Mouse (Mus musculus) cerebellum, postnatal 10 days (tissue): ENCODE measurements at regions not wholly inside any gene's neighbourhood (a gene's known extent, or its start where the extent isn't known, plus 50 kb on each side); places are given as distances from the start of the nearest gene placed in this dataset.

Experiments
- DNase-seq, 2 experiments: peaks; one replicate each; pipeline ENCODE4 v3.0.0; 2021; ENCODE audit warnings: mixed read lengths in 2 of 2

DNA sequence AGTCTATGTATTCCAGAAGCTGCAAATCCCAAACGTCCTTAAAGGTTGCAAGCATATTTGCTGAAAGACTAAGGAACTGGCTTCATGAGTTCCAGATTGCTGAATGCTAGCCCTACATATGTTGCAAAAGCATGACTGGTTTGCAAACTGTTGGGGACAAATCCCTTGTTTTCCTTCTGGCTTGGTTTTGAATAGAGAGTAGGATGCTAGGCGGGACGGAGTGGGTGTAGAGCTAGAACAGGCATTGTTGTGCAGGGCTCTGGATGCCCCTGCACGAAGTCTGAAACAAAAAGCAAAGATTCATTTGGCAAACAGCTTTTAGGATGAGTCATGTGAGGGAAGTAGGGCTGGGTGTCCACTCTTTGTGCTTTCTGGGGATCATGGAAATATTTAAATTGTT is 500.9 kb upstream of the Cnksr2 start:
- no peak for DNase-seq

DNA sequence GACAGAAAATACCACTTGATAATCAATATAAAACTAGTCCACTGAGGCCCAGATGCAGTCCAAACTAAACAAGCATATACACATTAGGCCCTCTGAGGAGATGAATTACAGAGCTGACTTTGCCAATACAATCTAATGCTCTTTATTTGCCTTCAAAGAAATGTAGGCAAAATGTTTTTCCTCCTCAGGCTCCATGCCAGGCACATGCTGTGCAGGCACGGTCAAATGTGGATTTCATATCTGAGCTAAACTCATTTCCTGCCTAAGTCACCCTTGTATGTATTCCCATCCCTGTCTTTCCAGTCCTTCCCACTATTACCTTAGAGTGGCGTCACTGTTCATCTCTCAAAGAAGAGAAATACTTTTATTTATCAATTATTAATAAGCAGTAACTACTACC is 534.8 kb upstream of the Cnksr2 start:
- peak; percentile 36 to 50 for DNase-seq

- no peak for DNase-seq
These were observed 570.0 kb upstream of the Cnksr2 start for GRCm38 (mm10) chrX:158613136-158613535.

- DNase-seq = peak; percentile 12 to 17
These were observed 570.5 kb upstream of the Cnksr2 start for GRCm38 (mm10) chrX:158613607-158614006.

DNA sequence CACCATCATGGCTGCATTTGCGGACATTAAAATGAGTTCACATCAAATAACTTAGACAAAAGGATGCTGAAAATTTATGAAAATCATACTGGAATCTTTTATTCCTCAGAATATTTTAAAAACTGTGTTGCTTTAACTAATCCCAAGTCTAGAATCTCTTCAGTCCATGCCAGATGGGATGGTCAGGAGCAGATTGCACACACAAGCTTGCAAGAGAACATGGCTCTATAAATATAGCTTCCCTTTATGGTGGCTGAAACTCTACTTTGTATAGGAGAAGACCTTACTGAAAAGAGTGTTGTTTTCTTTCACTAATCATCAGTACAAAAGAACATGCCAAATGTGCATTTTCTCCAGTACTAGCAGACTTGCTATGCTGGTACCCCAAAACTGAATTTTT is 570.9 kb upstream of the Cnksr2 start:
- DNase-seq = no peak

DNA sequence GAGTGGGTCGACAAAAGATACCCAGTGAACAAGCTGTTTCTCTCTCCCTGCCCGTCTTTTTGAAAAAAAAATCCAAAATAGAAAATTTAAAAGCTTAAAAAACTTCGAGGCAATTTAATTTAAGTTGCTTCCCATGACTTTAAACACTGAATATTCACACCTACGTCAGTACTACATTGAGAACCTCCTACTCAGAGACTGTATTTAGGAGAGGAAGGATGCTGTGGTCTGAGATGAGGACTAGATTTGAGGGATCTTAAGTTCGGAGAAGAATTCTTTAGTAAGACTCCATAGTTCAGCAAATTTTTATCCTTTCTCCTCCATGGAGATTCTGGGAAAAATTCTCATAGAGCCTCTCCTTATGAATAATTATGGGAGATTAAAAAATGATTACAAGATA is 571.4 kb upstream of the Cnksr2 start:
- no peak for DNase-seq

GRCm38 (mm10) chrX:158615096-158615495 is 572.0 kb upstream of the Cnksr2 start:
- DNase-seq = no peak

DNA sequence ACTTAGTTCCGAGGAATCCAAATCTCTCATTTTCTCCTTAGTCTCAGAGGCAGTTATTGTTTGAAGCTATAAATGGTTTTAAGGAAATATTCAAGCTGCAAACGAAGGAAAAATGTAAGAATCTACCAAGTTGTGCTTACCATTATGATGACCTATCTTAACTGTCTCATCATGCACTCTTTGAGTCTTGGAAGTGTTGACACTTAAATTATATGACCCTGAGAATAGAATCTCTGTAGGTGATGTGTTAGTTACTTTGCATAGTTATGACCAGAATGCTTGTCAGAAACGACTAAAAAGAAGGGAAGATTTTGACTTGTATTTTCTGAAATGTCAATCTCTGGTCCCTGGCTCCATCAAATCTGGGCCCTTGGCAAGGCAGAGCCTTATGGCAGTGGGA is 582.7 kb upstream of the Rps6ka3 start:
- DNase-seq = no peak

DNA sequence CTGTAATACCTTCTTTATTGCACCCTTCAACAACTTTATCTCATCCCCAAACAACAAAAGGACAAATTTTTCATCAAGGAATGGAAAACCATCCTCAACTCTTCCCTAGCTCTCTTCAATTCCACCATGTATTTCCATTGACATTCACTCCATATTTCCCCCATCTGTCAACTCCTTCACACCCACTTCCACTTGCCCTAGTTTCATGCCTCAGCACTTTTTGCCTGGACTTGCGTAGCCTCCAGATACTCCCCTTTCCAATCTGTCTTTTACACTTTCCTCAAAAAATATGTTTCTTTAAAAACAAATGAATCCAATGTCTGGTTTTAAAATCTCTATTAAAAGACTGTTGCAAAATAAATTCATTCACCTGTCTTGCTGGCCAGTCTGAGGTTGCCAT is 577.7 kb upstream of the Rps6ka3 start:
- DNase-seq = no peak

- DNase-seq = peak; percentile 91 to 94
These were observed 557.9 kb upstream of the Rps6ka3 start for GRCm38 (mm10) chrX:158652226-158652625.

GRCm38 (mm10) chrX:158656188-158656587 is 553.9 kb upstream of the Rps6ka3 start:
- no peak for DNase-seq

DNA sequence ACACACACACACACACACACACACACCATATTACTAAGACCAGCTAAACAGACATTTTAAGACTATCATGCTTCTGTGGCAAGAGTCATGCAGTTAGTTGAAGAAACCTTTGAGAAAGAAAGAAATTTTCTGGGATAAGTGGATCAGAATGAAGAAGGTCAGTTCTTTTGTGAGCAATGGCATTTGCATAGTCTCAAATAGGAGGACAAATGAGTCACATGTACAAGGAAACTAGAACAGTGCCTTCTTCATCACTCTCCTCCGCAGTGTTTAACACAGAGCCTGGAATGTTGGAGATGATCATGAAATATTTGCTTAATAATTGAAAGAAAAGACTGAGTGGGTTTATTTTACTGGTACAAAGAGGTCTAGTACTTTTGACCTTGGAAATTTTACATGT is 515.9 kb upstream of the Rps6ka3 start:
- DNase-seq = no peak

GRCm38 (mm10) chrX:158703411-158703810 is 506.7 kb upstream of the Rps6ka3 start:
- DNase-seq = peak; percentile 8 to 19

DNA sequence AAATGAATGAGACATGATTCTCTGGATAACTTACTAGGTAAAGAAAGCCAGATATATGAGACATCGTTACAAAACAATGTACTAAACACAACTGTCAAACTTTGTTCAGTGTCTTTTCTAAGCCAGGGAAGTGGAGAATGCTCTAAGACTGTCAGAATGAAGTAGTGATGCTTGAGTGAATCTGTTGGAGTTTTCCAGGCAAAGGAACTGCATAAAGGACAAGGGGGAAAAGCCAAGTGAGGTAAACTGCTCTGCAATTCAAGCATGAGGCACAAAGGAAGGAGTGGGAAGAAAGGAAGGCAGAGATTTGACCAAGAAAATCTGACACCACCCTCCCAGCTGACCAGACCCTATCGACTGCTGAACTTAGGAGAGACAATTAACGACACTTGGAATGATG is 500.3 kb upstream of the Rps6ka3 start:
- no peak for DNase-seq

DNA sequence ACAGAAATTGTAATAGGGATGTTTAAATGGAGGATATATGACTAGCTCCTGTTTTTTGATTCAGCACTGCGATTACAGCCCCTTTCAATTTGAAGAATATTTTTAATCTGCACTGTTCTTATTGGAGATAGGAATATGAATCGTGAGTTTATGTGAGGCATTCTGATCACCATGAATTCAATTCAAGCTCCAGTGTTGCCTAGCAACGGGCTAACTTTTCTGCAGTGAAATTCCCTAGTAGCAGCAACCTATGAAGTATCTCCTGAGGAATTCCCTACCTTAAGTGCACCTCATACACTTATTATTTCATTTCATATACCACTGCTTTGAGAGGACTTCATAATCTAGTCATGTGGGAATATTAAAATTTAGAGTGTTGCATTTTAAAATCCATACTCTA is 465.4 kb upstream of the Rps6ka3 start:
- peak in 1 of 2 experiments; percentile 19 for DNase-seq

- DNase-seq = peak; percentile 54 to 61
These were observed 464.2 kb upstream of the Rps6ka3 start for GRCm38 (mm10) chrX:158745766-158746541.
